Mouse (Mus musculus): ENCODE measurements around the gene Gcnt7.

Gcnt7 gene

DNA sequence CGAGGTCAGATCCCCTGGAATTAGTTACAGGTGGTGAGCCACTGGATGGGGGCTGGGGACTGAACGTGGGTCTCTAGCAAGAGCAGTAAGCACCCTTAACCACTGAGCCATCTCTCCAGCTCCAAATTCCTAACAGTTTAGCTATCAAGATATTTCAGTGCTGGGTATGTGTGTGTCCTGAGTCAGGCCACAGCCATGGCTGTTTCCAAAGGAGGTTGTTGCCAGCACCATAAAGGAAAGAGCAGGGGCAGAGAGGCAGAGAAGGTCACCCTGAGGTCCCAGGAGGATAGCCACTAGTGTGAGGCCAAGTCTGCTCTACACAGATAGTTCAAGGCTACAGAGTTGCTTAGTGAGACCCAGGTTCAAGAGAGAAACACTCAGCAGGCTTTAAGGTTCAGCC is 2.3 kb upstream of the Gcnt7 start:
- no peak for DNase-seq (ENCODE audit: low spot score in 2 of 2)

DNA sequence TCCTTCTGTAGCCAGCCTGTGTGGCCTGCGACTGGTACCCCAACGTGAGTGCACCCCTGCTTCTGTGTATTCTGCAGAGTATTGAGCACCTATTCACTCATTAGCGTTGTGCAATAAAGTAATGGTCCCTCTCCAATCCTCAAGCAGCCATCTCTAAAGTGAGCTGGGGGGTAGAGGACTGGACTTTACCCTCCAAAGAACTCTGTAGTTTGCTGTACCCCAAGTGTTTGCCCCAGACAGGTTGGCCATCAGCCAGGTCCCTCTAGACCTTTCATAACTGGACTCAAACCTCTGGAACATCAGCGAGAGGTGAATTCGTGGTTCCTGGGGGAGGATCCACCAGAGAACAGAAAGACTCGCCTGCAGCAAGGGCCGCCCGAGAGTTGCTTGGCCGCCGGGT is 5.9 kb downstream of the Gcnt7 start:
- DNase-seq (ENCODE audit: low spot score in 2 of 2): no peak

DNA sequence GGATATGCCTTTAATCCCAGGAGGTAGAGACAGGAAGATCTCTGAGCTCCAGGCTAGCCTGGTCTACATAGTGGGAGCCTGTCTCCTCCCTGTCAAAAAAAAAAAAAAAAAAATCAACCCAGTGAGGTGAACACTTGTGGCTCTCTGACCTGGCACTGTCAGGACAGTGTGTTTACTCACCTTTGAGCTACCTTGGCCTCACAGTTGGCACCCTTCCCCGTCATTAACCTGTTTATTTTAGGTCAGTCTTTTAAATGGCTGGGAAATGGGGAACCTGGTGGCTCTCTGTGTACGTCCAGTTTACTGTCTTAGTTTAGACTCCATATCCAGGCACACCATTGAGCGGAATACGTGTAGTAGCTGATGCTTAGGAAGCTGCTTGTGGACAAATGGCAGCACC is 6.4 kb downstream of the Gcnt7 start:
- no peak for DNase-seq (ENCODE audit: low spot score in 2 of 2)

DNA sequence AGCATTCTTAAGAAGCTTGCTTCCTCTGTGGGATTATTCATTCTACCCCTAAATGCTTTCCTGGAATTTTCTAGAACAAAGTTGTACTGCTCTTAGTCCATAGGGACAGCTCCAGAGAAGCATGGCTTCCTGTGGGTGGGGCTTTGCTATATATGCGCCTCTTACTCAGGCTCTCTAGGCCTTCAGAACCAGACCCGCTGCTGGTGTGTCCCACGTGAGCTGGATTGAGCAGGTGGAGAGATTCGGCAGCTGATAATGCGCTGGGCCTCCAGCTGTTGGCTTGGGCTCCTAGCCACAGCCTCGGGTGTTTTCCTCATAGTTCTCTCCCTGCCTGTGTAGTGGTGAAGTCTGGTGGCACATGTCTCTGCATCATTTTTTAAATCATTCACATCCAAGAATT is 7.8 kb downstream of the Gcnt7 start:
- DNase-seq (ENCODE audit: low spot score in 2 of 2): no peak

DNA sequence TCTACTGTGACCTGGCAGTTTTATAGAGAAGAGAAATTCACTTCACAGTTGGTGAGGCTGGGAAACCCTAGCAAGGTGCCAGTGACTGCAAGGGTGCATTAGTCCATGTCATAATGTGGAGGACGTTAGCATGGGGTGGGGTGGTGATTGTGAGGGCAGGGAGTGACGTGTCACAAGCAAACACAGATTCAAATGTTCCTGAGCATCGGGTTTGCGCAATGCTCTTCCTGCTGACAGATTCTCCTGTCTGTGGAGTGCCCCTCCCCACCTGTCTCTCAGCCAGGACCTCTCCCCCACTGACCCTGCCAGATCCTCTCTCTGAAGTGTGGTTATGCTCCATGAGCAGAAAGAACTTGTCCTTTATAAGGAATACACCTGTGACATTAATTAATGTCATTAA is 10.1 kb downstream of the Gcnt7 start:
- no peak for DNase-seq (ENCODE audit: low spot score in 2 of 2)

DNA sequence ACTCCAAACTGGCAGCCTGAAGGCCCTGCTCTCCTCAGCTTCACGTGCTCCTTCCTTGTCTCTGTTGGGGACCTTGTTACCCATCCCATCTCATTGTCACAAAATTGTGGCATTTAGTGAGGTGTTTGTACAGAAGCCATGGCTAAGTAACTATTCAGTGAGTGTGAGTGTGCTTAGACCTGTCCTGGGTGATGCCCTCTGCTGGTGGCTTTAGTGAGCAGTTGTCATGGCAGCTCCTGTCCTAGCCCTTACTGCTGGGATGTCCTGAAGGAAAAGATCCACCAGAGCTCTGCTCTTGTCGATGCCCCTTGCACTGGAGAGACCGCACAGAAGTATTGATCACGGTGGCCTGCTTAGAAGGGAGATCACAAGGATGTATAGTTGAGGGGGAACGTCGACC is 11.1 kb downstream of the Gcnt7 start:
- DNase-seq (ENCODE audit: low spot score in 2 of 2): peak in 1 of 2 experiments; percentile 37

DNA sequence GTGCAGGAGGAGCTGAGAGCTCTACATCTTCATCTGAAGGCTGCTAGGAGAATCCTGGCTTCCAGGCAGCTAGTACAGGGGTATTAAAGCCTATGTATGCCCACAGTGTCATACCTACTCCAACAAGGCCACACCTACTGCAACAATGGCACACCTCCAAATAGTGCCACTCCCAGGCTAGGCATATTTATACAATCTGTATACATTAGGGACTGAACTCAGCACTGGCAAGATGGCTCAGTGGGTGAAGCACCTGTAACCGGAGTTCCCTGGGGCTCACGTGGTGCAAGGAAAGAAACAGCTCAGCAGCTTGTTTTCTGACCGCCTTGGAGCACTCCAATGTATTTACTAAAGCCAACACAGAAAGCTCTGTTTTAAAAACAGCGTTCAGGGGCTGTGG is 12.8 kb downstream of the Gcnt7 start:
- DNase-seq (ENCODE audit: low spot score in 2 of 2): no peak

DNA sequence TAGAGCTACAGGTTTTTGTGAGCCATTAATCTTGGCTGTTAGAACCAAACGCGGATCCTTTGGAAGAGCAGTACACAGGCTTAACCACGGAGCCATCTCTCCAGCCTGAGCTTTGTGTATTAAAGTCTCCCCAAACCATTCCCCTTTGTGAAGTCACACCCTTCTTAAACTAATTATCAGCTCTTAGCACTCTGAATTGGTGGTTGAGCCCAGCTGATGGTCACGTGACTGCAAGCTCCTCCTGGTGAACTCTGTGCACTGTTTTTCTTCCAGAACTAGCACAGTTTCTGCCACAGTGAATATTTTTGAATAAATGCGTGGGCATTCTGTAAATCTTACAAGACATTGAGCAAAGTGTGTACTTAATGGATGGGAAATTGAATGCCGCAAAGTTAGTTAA is 17.2 kb downstream of the Gcnt7 start:
- no peak for DNase-seq (ENCODE audit: low spot score in 2 of 2)

DNA sequence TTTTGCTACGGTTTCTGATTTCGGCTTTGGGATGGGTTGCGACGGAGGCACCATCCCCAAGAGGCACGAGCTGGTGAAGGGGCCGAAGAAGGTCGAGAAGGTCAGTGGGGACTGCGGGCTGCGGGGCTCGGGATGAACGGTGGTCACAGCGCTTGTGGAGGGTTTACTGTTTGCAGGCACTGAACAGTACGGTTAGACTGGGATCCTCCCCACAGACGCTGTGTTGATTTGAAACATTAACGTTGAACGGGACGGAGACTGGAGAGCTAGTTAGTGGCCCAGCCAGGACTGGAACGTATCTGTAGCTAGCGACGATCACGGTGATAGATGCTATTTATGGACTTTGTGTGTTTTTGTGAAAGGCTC is 17.8 kb downstream of the Gcnt7 start:
- no peak for DNase-seq (ENCODE audit: low spot score in 2 of 2)

DNA sequence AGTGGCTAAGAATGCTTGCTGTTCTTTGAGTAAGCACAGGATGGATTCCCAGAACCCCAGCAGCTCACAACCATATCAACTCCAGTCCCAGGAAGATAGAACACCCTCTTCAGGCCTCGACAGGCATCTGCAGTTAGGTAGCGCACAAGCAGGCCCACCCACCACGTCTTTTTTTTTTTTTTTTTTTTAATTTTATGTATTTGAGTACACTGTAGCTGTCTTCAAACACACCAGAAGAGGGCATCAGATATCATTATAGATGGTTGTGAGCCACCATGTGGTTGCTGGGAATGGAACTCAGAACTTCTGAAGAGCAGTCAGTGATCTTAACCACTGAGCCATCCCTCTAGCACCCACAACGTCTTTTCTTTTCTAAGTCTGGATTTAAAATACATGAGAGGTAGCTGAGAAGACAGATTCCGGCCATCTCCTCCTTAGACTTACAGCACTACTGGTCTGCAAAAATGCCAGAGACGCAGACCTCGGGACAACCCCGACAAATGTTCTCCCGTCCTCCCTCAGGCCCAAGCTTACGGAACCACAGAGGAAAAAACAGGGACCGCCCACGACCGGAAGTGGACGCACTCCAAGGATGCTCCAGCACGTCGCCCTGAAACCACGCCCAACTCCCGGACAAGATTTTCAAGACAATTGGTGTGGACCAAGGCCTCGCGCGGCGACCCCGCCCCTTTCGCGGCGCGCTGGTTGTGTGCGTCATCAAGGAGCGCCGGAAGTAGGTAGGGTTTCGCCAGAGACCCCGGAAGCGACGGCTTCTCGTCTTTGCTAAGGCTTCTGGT is 18.4 kb downstream of the Gcnt7 start, which contains the start of gene Rtf2:
TSS of gene Rtf2 (plus strand) at position 714 of the 797 bp plus-strand sequence.
- DNase-seq (ENCODE audit: low spot score in 2 of 2): peak; percentile 95 to 97

DNA sequence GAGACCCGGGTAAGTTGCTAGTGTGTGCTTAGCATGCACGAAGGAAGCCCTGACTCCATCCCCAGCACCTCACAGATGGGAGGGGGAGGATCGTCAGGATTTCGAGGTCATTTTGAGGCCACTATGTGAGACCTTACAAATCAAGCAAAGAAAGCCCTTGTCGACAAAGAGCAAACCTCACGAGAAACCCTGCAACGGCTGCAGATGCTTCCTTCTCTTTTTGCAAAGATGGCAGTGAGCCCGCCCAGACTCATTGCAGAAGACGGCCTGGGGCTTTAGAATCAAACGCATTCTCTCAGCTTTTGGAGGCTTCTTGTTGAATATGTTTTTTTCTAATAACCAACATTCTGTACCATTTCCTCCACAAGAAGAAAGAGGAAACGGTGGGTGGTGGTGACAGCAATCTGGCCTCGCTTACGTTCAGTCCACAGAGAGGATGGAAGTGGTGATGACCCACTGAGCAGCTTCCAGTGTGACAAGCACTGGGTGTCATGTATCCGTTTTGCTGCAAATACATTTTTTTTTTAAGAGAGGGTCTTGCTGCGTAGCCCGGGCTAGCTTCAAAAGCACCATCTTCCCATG is 20.9 kb downstream of the Gcnt7 start:
- peak; percentile 52 to 57 for DNase-seq (ENCODE audit: low spot score in 2 of 2)

DNA sequence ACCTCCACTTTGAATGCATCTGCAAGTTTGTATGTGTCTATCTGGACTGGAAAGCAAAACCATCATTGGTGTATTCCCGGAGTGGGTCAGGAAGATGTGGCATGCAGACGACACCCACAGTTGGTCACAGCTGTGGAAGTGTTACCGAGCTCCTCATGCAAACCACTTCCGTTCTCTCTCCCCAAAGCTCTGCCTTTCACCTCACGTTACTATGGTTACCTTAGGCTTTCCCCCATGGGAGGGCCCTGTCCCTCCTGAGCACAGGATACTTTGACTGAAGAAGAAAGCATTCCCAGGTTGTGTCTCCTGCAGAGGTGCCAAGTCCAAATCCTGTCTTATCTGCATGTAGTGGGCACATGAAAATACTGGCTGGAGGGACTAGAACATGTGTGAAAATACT is 24.6 kb downstream of the Gcnt7 start:
- peak; percentile 68 to 77 for DNase-seq (ENCODE audit: low spot score in 2 of 2)

DNA sequence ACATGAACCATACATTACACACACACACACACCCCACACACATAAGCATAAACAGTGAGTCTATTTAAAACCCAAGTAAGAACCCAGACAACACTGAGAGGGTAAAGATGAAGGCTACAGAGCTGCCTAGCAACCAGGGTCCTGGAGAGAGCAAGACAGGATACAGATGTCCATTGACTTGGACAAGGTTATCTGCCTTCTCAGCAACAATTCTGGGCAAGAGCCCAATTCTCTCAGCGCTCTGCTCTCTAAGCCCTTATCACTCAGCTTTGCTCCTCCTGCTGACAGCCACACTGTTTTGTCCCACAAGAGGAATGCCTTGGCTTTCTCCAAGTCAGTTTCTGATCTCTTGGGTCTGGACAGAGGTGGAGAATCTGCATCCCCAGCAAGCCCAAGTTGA is 27.8 kb downstream of the Gcnt7 start:
- DNase-seq (ENCODE audit: low spot score in 2 of 2): no peak

DNA sequence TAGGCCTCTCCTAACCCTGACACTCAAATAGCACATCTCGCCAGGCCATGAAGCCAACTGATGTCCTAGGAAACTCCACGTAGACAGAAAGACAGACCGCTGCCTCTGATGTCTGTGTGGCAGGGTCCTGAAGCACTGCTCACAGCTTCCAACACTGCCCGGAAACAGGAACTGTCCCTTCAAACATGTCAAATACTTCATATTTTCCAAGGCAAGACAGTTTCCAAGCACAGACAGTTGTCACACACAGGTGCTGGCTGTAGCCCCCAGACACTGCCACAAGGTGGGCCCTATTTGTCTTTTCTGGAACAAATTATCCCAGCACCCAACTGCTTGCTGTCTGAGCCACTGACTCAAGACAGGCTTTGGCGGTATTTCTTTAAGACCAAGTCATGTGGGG is 40.2 kb downstream of the Gcnt7 start:
- DNase-seq (ENCODE audit: low spot score in 2 of 2): no peak

DNA sequence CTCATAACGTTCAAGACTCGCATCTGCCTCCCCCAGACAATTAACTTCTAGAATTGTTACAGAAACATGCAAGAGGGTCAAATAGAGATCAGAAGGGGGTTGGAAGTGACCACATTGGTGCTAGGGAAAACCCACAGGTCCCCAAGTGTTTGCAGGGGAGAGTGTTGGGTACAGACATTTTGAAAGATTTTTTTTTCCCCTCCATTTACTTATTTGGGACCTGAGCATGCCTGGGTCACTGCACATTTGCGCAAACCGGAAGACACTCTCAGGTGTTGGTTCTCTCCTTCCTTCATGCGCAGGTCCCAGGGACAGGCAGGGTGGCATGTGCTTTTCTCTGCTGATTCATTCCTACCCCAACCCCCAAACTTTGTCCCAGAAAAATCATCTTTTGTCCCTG is 41.5 kb downstream of the Gcnt7 start:
- DNase-seq (ENCODE audit: low spot score in 2 of 2): no peak

DNA sequence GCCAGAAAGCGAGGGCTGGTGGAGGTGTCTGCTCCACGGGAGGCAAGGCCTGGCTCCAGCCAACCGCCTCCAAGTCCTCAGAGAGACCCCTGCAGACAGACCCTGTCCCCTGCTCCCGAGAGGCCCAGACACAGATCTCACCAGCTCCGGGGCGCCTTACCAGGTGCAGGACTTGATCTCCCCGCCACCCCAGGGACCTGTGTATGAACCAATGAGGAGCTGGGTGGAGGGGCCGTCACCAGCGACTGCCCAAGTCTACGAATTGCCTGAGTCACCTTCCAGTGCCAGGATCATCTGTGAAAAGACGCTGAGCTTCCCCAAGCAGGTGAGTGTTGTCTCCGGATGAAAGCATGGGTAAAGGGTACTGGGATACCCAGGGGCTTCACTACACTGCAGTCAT is 42.2 kb downstream of the Gcnt7 start:
- DNase-seq (ENCODE audit: low spot score in 2 of 2): no peak

DNA sequence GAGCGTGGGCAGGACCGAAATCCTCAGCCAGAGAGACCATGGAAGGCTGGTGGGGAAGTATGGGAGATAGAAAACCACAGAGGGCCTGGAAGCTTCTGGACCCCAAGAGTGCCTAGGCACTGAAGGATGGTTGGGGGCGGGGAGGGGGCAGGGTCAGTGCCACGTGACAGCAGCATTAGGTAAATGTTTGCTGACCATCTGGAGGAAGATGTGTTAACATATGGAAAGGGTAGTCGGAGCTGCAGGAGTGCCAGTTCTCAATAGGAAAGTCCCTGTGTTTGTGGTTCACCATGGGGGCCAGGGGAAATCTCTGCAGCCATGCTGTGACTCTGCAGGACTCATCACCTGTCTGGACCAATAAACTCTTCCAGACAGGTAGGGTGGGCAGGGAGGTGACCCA is 44.5 kb downstream of the Gcnt7 start:
- no peak for DNase-seq (ENCODE audit: low spot score in 2 of 2)

DNA sequence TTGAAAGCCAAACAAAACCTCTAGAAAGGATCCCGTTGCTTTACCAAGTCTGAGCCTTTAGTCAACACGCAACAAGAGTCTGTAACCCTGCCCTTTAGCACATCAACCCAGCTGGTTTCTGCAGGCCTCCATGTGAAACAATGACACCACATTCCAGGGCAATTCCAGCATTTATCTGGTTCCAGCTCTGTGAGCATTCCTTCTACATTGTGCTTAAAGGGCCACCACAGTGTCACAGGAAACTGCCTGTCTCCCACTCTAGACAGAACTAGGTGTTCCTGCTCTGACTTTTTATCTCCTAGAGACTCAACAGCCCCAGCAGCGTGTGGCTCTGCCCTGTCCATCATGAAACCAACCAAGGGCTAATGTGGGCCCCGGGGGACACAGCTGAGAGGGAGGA is 45.1 kb downstream of the Gcnt7 start:
- no peak for DNase-seq (ENCODE audit: low spot score in 2 of 2)

DNA sequence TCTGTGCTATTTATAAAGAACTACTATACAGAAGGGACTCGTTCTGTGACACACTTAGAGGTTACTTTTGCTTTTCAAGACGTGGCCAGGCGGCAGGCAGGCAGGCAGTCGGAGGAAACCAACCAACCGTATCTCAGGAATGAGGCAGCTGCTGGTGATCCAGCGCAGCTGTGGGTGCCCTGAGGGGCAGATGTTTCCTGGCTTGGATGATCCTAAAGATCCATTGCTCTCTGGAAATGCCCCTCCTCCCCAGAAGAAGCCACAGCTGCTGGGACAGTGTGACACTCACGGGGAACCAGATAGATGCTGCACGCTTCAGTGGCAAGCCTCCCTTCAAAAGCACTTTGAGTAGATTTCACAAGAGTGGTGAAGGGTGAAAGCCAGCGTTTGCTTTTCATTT is 45.9 kb downstream of the Gcnt7 start:
- DNase-seq (ENCODE audit: low spot score in 2 of 2): no peak

DNA sequence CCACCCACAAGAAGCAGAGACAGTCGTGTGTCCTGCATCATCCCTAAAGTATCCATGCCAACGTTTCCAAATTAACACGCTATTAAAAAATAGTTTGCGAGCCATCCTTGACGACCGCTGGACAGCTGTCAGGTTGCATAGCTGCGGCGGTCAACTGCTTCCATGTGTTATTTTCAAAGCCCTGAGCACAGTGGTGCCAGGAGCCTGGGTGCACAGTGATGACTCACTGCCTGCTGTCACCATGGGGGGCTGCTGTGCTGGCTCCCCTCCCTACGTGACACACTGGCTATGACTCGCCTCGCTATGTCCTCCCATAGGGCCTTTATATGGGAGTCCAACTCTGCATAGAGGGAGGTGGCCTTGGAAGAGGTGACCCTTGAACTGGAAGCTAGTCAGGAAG is 47.3 kb downstream of the Gcnt7 start:
- no peak for DNase-seq (ENCODE audit: low spot score in 2 of 2)

DNA sequence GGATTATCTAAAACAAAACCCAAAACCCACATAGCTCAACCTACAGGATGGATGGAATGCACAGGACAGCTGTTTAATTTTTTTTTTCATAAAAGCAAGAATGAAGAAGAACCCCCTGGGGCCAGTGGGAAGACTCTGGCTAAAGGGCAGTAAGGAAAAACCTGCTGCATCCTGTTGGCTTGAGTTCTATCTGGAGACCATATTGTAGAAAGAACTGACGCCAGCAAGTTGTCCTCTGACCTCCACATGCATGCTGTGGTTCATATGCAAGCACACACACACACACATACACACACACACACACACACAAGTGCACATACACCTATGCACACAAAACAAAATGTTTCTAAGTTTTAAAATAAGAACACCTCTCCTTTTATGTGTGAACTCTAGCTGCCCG is 47.7 kb downstream of the Gcnt7 start:
- DNase-seq (ENCODE audit: low spot score in 2 of 2): no peak

DNA sequence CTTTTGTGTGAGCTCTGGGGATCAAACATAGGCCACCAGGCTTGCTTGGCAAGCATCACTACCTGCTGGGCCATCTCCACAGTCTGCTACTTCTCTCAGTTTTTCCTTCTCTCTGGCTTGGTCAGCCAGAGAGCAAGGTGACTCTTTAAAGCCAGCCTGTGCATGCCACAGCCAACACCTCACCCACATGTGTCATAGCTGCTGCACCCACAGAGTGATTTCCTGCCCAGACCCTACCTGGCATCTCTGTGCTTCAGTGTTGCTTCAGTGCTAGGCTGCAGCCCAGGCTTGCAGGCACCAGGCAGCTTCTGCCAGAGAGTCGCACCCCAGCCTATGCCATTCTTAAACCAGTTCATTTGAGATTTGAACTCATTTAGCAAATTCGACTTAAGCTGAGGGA is 50.9 kb downstream of the Gcnt7 start:
- peak; percentile 49 to 63 for DNase-seq (ENCODE audit: low spot score in 2 of 2)

DNA sequence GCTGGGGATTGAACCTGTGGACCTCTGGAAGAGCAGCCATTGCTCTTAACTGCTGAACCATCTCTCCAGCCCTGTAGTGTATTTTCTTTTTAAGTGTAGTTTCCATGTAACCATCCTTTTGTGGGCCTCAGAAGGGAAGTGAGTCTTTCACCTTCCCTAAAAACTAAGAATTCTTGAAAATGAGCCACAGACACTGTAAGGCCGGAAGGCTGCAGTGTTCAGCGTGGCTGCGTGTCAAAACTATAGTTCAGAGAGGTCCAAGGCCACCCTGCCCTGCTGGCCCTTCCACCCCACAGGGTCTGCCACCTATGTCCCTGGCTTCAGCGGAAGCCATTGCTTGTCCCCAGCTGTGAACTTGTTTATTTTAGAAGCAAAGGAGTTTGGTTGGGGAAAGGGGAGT is 52.2 kb downstream of the Gcnt7 start:
- no peak for DNase-seq (ENCODE audit: low spot score in 2 of 2)

DNA sequence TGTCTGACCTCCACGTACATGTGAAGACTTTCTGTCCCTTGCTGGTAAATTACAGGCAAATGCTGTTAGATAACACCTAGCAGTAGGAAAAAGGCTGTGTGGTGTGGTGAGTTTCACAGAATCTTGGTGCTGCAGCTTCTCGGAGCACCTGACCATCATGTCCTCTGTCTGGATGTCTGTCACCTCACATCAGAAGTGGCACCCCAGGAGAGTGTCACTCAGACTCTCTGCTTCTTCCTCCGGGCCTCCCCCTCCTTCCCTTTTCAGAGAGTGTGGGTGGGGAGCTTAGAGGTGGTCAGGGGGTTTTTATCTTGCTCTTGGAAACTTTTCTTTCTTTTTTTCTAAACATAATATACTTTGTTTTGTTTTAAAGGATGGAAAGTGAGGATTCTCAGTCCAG is 53.4 kb downstream of the Gcnt7 start:
- DNase-seq (ENCODE audit: low spot score in 2 of 2): peak; percentile 34 to 54

Data from natural killer cell, adult 2 months (primary cell).